Mouse (Mus musculus) cortical plate, adult 2 months (tissue): ENCODE measurements around the gene Dlgap3.

Experiments
- CTCF ChIP-seq: fragments of 200-500 bp; IDR thresholded peaks from 2 replicates; pipeline ENCODE4 v1.5.1; 2011; ENCODE audit warnings: mild to moderate bottlenecking, control low read depth, low read length; ENCODE audit not compliant: insufficient read depth; ENCODE audit errors: extremely low read depth
- POLR2A ChIP-seq: fragments of 200-500 bp; IDR thresholded peaks from 2 replicates; pipeline ENCODE4 v1.6.1; 2011; ENCODE audit warnings: mild to moderate bottlenecking, low read length, control low read depth; ENCODE audit not compliant: insufficient read depth; ENCODE audit errors: extremely low read depth

GRCm38 (mm10) chr4:127137591-127137990, 31.4 kb upstream of the Dlgap3 start:
- TF ChIP-seq CTCF, result no peak
- no peak for TF ChIP-seq POLR2A
